Mouse (Mus musculus) kidney, embryonic 16.5 days (tissue): ENCODE measurements around the gene Mrrf. TPM values are rescaled to one million over a fixed set of nuclear protein-coding genes. Genes with fewer than 3 reads are reported as not detected.

Experiments
- ATAC-seq: fragments of 200-750 bp; cut with Nextera tagmentation; 2 replicates; pipeline ENCODE4 v1.8.0; 2017; ENCODE audit warnings: moderate TSS enrichment; ENCODE audit not compliant: low FRiP score, low TSS enrichment
- H3K27ac ChIP-seq: fragments of 300-500 bp; sonication (generic); 2 replicates; pipeline ENCODE4 v1.5.1; 2014; ENCODE audit warnings: low read length
- H3K27me3 ChIP-seq: fragments of 300-500 bp; sonication (generic); 2 replicates; pipeline ENCODE4 v1.6.1; 2014; ENCODE audit warnings: low read length, control low read depth, mixed read lengths; ENCODE audit not compliant: insufficient read depth
- H3K36me3 ChIP-seq: fragments of 300-500 bp; sonication (generic); 2 replicates; pipeline ENCODE4 v1.6.1; 2014; ENCODE audit warnings: low read length, control low read depth, mixed read lengths; ENCODE audit not compliant: insufficient read depth
- H3K4me1 ChIP-seq: fragments of 300-500 bp; sonication (generic); 2 replicates; pipeline ENCODE4 v1.6.1; 2014; ENCODE audit warnings: low read length, control low read depth, mixed read lengths; ENCODE audit not compliant: insufficient read depth
- H3K4me2 ChIP-seq: fragments of 300-500 bp; sonication (generic); replicated peaks from 2 replicates; pipeline ENCODE4 v1.6.1; 2014; ENCODE audit warnings: low read depth, low read length
- H3K4me3 ChIP-seq: fragments of 300-500 bp; sonication (generic); 2 replicates; pipeline ENCODE4 v1.5.1; 2014; ENCODE audit warnings: mild to moderate bottlenecking, low read length
- H3K9ac ChIP-seq: fragments of 300-500 bp; sonication (generic); replicated peaks from 2 replicates; pipeline ENCODE4 v1.6.1; 2014; ENCODE audit warnings: low read length
- H3K9me3 ChIP-seq: fragments of 300-500 bp; sonication (generic); 2 replicates; pipeline ENCODE4 v1.6.1; 2016; ENCODE audit warnings: low read length, control low read depth
- WGBS: fragments of 180-500 bp; shearing (Covaris S2); extraction: QIAGEN DNeasy Blood & Tissue Kit; methylation state at CpG from one replicate; pipeline ENCODE4 v1.1.7; 2014; 5-methylcytosine and 5-hydroxymethylcytosine counted together
- polyA plus RNA-seq: library from polyadenylated mRNA; unstranded; fragments of >200 nt; fragmentation: Nextera tagmentation; extraction: Ambion mirVana; gene quantifications from 2 replicates; pipeline ENCODE4 v1.2.1, GENCODE M21; 2015

Mrrf gene
- polyA plus RNA-seq, 1 experiment from 2014 or later, result 31.7 TPM

- 6% methylated on average over 28 of the region's 28 CpGs for WGBS
- Histone ChIP-seq H3K27me3 (peaks cover 99% of the 10 kb centered on the region), H3K36me3 (no peaks in the 10 kb centered on the region), H3K4me2 (peak overlapping the region; percentile 86), H3K27ac (no peak overlapping the region), H3K9me3 (no peaks in the 10 kb centered on the region), H3K4me1 (peaks cover 37% of the 10 kb centered on the region), H3K4me3 (peak overlapping the region; percentile 54), H3K9ac (no peak overlapping the region)
- 0 out of 2 replicates have a peak, but pooled peaks have one; percentile 13 for ATAC-seq
Measured at GRCm38 (mm10) chr2:36101866-36102558, 34.2 kb upstream of the Mrrf start.

GRCm38 (mm10) chr2:36102559-36102946 lies 33.6 kb upstream of the Mrrf start:
- 2% methylated on average over 21 of the region's 21 CpGs for WGBS
- peak overlapping the region; percentile 86 for H3K4me2 ChIP-seq
- peak; percentile 60; the same call in 1 of the 2 replicates for ATAC-seq
- peaks cover 99% of the 10 kb centered on the region for H3K27me3 ChIP-seq
- H3K9me3 ChIP-seq, result no peaks in the 10 kb centered on the region
- H3K4me3 ChIP-seq, result peak overlapping the region; percentile 54
- H3K9ac ChIP-seq, result no peak overlapping the region
- peaks cover 37% of the 10 kb centered on the region for H3K4me1 ChIP-seq
- no peak overlapping the region for H3K27ac ChIP-seq
- no peaks in the 10 kb centered on the region for H3K36me3 ChIP-seq

- peaks cover 99% of the 10 kb centered on the region for H3K27me3 ChIP-seq
- H3K27ac ChIP-seq, result no peak overlapping the region
- H3K4me2 ChIP-seq, result peak overlapping the region; percentile 86
- H3K4me1 ChIP-seq, result peaks cover 37% of the 10 kb centered on the region
- H3K36me3 ChIP-seq, result no peaks in the 10 kb centered on the region
- WGBS, result 4% methylated on average over 21 of the region's 21 CpGs
- no peaks in the 10 kb centered on the region for H3K9me3 ChIP-seq
- H3K9ac ChIP-seq, result no peak overlapping the region
- ATAC-seq, result no peak
- peak overlapping the region; percentile 54 for H3K4me3 ChIP-seq
Measured at GRCm38 (mm10) chr2:36103069-36103554, 33.1 kb upstream of the Mrrf start.

- Histone ChIP-seq H3K4me1 (peaks cover 40% of the 10 kb centered on the region), H3K9me3 (no peaks in the 10 kb centered on the region), H3K27ac (no peak overlapping the region), H3K27me3 (peaks cover 97% of the 10 kb centered on the region), H3K36me3 (no peaks in the 10 kb centered on the region), H3K9ac (no peak overlapping the region), H3K4me3 (peak overlapping the region; percentile 54), H3K4me2 (peak overlapping the region; percentile 86)
- no peak for ATAC-seq
- 2% methylated on average over 37 of the region's 38 CpGs for WGBS
Measured at GRCm38 (mm10) chr2:36103555-36104367, 32.4 kb upstream of the Mrrf start.

- Histone ChIP-seq H3K9me3 (no peaks in the 10 kb centered on the region), H3K36me3 (no peaks in the 10 kb centered on the region), H3K9ac (peak overlapping the region; percentile 63), H3K4me3 (peak overlapping the region; percentile 54), H3K27me3 (peaks cover 97% of the 10 kb centered on the region), H3K4me2 (peak overlapping the region; percentile 86), H3K4me1 (peaks cover 40% of the 10 kb centered on the region), H3K27ac (no peak overlapping the region)
- no peak for ATAC-seq
- WGBS, result under 1% methylated on average over 32 of the region's 32 CpGs
Measured at GRCm38 (mm10) chr2:36104436-36104955, 31.7 kb upstream of the Mrrf start.

- H3K9ac ChIP-seq, result peak within 1 kb of the TSS; percentile 63
- peak; percentile 29; the same call in 1 of the 2 replicates for ATAC-seq
- H3K4me3 ChIP-seq, result peak within 1 kb of the TSS; percentile 54
- H3K27ac ChIP-seq, result no peak within 1 kb of the TSS
- H3K4me2 ChIP-seq, result peak within 1 kb of the TSS; percentile 86
- no peaks in the 10 kb centered on the region for H3K36me3 ChIP-seq
- H3K4me1 ChIP-seq, result peaks cover 40% of the 10 kb centered on the region
- 1% methylated on average over 57 of the region's 58 CpGs for WGBS
- no peaks in the 10 kb centered on the region for H3K9me3 ChIP-seq
- peaks cover 95% of the 10 kb centered on the region for H3K27me3 ChIP-seq
Measured at GRCm38 (mm10) chr2:36104956-36105741, 31.0 kb upstream of the Mrrf start, which contains the start of gene Lhx6. Gene Lhx6 (minus strand): TSS chr2:36105408.

- H3K9ac ChIP-seq, result no peak overlapping the region
- H3K4me2 ChIP-seq, result no peak overlapping the region
- H3K9me3 ChIP-seq, result no peaks in the 10 kb centered on the region
- WGBS, result 11% methylated on average over 7 of the region's 7 CpGs
- ATAC-seq, result no peak
- H3K27ac ChIP-seq, result no peak overlapping the region
- no peak overlapping the region for H3K4me3 ChIP-seq
- peaks cover 23% of the 10 kb centered on the region for H3K4me1 ChIP-seq
- H3K36me3 ChIP-seq, result no peaks in the 10 kb centered on the region
- H3K27me3 ChIP-seq, result peaks cover 65% of the 10 kb centered on the region
Measured at GRCm38 (mm10) chr2:36108615-36109014, 27.6 kb upstream of the Mrrf start.

GRCm38 (mm10) chr2:36112632-36113031 lies 23.6 kb upstream of the Mrrf start:
- ATAC-seq, result no peak
- H3K4me3 ChIP-seq, result no peak overlapping the region
- no peak overlapping the region for H3K27ac ChIP-seq
- H3K9ac ChIP-seq, result no peak overlapping the region
- H3K36me3 ChIP-seq, result peaks cover 11% of the 10 kb centered on the region
- H3K4me1 ChIP-seq, result 0 out of 2 replicates have a peak, but pooled peaks cover 3% of the 10 kb centered on the region
- H3K27me3 ChIP-seq, result peaks cover 25% of the 10 kb centered on the region
- 77% methylated on average over 3 of the region's 3 CpGs for WGBS
- H3K4me2 ChIP-seq, result no peak overlapping the region
- no peaks in the 10 kb centered on the region for H3K9me3 ChIP-seq

GRCm38 (mm10) chr2:36126795-36127429 lies 9.3 kb upstream of the Mrrf start:
- Histone ChIP-seq H3K9me3 (no peaks in the 10 kb centered on the region), H3K36me3 (peaks cover 50% of the 10 kb centered on the region), H3K27ac (no peak overlapping the region), H3K9ac (no peak overlapping the region), H3K4me1 (no peaks in the 10 kb centered on the region), H3K4me3 (no peak overlapping the region), H3K4me2 (no peak overlapping the region), H3K27me3 (no peaks in the 10 kb centered on the region)
- WGBS, result 93% methylated on average over 9 of the region's 9 CpGs
- ATAC-seq, result no peak
